Mouse (Mus musculus) Muller cell, postnatal 12 days (primary cell): Measurements from ENCODE around the gene Wars2.

Experiments used
- DNase-seq: peaks from one replicate; pipeline ENCODE4 v3.0.0-alpha.2; 2015; ENCODE audit errors: inconsistent ontology term

The Wars2 gene

DNA sequence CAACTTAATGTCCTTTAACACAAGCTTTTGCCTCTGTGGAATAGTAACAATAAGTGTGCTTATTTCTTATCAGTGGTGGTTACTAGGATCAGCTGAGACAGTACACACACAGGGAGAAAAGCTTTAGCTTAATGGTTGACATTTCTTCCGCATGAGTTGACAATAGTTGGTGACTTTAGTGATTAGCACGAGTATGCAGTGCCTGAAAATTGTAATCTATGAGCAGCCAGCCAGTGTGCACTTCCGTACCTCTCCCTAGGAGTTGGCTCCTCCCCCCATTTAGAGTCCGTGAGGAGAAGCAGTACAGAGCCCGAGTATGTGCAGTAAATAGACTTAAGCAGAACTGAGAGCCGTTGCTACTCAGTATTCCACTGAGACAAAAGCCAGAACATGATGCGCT lies 123.8 kb downstream of the Wars2 start:
- no peak for DNase-seq

DNA sequence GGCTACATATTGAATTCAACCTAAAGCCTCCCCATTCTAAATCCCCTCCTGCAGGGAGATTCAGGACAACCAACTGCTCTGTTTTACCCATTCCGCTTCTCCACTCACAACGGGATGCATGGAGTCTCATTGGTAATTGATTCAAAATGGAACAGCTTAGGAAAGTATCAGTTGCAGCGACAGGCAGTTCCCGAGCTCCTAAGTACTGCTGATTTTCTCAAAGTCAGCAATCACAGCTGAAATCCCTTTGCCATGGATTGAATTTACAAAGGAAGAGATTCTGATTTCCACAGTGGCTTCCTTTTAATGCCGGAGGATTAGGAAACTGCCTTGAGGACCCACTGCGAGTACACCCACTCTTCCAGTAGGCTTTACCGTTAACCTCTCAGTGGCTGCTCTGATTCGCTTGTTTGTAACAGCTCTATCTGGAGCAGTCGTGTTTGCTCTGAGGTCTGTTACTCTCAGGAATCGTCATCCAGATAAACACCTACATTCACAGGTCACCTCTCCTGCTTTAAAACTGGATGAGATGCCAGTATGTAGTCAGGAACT lies 126.0 kb downstream of the Wars2 start:
- DNase-seq, result no peak

DNA sequence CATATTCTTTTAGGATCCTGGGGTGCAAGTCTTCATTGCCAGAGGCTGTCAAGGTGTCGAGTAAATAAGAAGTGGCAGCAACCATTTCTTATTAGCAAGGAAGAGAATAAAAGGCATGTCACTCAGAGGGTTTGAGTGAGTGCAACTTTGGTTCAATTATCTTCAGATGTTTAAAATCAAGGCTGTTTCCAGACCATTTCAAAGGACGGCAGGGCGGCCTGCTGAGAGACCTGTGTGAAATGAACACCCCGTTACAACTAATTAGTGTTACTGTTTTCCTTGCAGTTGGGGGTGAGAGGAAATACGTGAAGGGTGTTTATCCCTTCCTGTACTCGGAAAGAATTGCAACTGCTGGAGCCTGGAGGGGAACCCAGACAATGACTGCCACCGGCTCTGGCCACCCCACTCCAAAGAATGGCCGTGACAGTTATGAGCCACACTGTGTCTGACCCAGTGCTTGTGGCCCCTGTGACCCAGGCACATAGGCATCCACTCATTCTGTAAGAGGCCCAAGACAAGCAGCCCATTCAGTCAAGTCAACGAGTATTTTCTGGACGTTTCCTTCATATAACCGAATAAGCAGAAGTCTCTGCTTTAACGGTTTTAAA lies 137.2 kb downstream of the Wars2 start:
- DNase-seq, result no peak

DNA sequence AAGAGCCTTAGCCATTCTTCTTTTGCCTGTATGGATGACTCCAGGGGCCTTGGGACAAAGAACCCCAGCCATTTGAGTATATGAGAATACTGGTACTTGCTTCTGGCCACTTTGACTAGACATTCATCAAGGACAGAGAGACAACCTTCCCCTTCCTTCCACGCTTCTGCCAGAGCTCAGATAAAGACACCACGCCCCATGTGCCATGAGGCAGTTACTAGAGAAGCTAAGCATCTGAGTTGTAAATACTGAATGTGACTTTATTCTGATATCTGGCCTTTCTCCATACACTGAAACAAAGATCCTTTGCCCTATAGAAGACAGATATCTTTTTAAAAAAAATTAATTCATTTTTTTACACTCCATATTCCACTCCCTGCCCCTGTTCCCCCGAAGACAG lies 138.8 kb downstream of the Wars2 start:
- DNase-seq, result no peak

DNA sequence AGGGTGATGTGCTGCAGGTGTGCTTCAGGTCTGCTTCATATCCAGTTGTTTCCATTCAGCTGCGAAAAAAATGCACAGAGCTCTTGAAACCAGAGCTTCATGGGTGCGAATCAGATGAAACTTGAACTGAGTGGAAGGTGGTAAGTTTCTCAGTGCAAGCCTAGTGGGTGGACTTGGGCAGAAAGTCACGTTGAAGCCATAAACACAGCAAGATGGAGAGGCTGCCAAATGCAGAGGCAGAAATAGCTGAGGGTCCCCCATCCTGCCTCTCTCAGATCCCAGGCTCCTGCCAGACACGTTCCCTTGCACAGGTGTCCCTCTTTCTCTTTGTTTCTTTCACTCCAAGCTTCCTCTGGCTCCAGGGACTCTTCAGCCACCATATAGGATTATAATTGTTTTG lies 140.6 kb downstream of the Wars2 start:
- DNase-seq, result no peak

DNA sequence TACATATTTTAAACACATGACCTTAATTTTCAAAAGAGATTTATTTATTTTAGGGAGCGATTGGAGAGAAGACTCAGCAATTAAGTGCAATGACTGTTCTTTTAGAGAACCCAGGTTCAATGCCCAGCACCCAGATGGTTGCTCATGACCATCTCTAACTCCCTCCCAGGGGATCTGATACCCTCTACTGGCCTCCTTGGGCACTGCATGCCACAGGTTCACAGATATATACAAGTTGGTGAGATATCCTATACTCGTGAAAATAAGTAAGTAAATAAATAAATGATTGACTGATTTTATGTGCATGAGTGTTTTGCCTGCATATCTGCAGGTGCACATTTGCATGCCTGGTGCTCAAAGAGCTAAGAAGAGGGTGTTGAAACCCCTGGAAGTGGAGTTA lies 147.4 kb downstream of the Wars2 start:
- DNase-seq, result no peak
